Mouse (Mus musculus) lung, postnatal 14 days (tissue): Measurements from ENCODE around the gene Snai1.
A peak's percentile ranks its signal among the peaks of the same experiment; 100 is the strongest.

Experiments
- DNase-seq: peaks from one replicate; pipeline ENCODE4 v3.0.0; 2021

The Snai1 gene

DNA sequence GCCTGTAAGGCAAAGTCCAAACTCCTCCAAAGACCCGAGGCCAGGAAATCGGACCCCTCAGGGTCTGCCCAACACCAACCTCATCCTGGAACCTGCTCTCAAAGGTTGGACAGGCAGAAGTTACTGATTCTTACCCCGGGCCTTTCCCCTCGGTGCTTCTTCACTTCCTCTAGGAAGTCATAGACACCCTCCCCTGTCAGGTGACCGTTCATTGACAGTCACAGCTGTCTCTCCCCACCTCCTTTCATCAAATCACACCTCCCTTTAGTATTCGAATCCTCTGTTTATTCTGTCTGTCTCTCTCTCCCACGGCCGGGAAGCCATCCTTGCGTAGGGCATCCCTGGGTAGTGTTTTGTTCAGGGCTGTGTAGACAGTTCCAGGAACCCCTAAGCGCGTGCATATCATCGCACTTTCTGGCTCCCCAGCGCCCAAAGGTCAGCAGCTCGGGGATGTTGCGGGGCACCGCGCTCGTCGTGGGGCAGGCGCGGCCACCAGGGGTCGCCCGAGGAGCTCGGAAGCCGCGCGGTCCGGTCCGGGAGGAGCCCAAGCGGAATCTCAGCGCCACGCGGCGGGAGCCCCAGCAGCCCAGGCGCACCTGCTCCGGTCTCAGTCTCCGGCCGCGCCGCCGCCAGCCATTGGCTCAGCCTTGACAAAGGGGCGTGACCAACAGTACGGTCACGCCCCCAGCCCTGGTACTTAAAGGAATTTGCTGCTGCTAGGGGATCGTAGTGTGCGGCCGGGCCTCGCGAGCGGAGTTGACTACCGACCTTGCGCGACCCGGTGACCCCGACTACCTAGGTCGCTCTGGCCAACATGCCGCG, at the start of gene Snai1:
Gene Snai1 (plus strand): TSS at position 720 of the 822 bp plus-strand sequence.
- DNase-seq = peak; percentile 95

DNA sequence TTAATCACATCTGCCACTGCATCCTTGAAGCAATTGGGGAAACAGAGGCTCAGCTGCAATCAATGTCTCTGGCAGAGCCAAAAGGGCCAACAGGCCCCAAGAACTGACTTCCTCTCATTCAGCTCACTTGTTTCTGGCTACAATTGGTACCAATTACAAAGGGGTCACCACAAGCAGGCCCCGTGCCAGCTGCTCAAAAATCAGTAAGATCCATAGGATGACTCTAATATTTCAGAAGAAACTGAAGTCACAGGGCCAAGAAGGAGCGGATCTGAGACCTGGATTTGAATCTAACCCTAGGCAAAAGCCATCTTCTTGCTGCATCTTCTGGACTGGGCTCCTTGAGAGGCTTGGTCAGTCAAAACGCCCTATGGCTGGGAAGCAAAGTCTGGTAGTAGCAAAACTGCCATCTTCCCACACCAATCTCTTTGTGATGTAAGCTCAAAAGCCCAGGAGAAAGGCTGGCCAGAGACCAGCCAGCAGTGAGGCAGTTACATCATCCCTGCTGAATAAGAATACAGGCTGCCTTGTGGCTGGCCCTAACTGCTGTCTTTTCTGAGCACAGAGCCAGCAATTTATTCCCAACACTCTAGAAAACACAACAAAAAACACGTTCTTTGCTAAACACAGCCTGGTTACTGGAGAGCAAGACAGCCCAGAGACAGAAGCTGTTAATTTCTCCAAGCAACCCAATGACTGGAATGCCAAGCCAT, 47.0 kb upstream of the Snai1 start:
- DNase-seq = no peak

DNA sequence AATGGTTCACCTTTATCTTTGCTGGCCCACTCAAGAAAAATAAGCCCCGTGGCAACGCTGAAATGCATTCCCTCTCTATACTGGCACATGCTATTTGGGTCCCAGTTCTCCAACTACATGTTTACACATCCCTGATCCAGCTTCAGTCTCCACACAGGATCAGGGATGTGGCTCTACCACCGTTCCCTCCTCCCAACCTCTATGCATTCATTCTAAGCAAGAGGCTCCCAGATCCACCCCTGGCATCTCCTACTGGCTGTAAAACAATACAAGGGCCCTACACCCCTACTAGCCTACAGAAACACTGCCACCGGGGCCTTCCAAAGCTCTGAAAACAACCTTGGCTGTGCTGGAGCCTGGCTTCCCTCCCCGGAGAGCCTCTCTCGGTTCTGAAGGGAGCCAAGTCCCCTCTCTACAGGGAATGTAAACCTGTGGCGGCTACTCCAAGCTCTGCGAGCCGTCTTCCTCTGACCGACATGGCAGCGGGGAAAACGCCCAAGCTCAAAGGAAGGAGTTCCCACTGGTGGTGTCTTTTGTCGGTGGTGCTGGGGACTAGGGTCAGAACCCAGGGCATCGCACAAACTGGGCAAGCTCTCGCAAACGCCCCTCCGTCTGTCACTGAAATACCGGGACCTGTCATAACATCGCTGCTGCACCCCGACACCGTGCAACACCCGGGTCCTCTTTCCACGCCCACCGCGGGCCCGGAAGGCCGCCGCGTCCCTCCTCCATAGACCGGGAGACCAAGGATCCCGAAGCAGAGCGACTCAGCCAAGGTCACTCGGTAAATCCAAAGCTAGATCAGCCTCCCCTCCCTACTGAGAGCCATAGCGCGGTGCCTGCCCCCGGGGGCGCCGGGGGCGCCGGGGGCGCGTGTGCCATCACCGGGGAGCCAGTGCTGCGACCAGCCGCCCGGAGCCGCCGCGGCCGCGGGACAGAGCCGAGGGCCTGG, 46.0 kb upstream of the Snai1 start, which contains the start of gene Rnf114:
Gene Rnf114 (plus strand): TSS at position 889 of the 952 bp plus-strand sequence.
- peak; percentile 37 for DNase-seq

DNA sequence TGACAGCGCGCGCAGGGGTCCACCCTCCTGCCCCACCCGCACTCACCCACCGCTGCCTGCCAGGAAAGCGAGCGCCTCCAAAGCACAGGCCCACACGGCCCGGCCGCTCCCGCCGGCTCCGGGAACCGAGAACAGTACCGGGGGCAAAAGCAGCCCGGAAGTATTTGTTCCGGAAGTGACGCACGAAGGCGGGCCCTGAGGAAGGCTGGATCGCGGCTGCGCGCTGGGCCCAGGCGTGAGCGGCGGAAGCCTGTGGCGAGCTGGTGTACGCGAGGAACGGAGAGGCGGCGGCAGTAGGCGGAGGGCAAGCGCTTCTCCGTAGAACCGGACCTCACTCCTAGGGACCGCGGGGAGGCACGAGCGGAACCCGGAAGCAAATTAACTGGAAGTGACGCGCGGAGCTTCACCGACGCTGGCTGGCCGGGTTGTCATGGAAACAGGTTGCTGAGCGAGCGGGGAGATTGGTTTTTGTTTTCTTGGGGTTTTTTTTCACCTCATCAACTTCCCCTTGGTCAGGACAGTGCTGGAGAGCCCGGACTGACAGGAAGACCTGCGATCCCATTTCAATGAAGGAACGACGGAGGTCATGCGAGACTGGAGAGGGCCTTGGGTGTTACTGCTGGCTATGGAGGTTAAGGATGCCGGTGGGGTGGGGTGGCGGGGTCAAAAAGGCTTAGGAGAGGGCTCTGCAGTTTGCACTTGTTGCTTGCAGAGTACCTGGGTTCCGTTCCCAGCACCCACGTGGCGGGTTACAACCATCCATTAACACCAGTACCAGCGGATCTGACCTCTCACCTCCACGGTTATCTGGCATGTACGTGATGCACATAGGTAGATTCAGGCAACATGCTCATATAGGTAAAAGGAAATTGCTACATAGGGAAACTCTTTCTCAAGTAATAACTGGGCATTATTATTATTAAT, 45.0 kb upstream of the Snai1 start, which contains the start of gene Spata2:
Gene Spata2 (minus strand): TSS at position 175 of the 924 bp plus-strand sequence.
- DNase-seq = peak; percentile 96

DNA sequence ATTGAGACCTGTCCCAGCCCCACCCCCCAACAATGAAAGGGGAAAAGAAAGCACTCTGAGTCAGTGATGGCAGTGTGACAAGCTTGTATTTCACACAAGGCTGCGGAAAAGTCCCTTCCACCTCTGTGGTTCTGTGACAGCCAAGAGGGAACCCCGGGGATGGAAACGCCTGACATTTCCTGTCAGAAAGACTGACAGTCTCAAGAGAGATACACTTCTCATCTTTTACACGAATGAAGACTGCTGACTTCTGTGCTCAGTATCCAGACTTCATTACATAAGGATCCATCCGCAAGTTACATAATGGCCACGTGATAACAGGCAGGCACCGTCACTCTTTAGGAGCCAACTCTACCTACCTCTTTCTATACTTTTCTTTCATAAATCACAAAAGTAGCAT, 41.6 kb upstream of the Snai1 start:
- no peak for DNase-seq

DNA sequence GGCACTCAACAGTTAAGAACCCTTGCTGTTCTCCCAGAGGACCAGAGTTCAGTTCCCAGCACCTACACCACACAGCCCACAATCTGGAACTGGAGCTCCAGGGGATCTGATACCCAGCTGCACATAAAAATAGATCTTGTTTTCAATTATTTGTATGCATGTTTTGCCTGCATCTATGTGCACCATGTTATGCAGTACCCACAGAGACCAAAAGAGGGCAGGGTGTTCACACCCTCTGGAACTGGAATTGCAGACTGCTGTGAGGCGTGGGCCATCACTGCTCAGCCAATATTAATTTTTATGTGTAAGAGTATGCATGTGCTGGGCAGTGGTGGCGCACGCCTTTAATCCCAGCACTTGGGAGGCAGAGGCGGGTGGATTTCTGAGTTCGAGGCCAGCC, 40.7 kb upstream of the Snai1 start:
- DNase-seq = peak; percentile 75

DNA sequence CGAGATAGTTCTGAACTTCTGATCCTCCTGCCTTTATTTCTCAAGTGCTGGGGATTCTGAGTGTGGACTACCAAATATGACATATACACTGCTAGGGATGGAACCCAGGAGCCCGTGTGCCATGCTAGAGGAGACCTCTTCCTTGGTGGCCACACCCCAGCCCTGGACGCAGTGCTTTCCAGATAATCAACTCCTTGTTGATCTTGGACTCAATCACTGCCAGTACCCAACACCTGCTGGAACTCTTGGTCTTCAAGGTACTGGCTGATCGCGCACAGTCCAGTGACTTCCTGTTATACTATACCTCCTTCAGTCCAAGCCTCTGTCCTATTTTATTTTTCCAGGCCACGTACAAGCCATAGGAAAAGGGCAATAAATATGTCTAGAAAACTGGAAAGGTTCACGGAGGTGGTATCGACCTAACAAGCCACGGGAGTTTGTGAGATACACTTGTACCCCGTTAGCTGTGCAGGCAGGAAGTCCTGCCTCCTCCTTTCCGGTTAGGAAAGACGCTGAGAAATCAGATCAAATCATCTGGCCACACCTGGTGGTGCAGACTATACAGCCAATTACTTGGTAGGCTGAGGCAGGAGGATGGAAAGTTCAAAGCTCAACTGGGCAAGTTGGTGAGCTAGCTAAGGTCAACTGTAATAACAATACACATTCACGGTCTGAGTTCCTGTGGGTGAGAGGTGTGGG, 35.3 kb upstream of the Snai1 start:
- DNase-seq = no peak

DNA sequence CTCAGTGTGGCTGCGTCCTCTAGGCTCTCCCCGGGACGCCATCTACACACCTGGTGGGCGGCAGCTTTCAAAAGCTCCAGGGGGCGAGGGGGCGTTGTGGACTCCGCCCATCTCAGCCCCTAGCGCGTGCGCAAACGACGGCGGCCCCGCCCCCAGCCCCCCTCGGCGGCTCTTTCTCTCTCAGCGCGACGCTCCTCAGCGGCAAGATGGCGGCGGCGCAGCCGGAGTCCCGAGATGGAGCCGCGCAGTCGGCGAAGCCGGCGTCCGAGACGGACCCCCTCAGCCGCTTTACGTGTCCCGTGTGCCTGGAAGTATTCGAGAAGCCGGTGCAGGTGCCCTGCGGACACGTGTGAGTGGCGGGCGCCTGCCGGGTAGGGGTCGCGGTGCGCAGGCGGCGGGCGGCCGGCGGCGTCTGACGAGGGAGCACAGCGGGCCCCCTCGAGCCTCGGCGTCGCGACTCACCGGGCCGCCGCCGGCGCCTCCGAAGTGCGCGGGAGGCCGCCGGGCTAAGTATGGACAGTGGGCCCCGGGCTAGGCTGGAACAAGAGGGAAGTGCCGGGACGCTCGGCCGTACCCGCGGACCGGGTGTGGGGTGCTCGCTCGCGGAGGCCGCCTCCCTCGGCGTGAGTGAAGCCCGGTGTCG, 34.6 kb upstream of the Snai1 start:
- DNase-seq = peak; percentile 90

DNA sequence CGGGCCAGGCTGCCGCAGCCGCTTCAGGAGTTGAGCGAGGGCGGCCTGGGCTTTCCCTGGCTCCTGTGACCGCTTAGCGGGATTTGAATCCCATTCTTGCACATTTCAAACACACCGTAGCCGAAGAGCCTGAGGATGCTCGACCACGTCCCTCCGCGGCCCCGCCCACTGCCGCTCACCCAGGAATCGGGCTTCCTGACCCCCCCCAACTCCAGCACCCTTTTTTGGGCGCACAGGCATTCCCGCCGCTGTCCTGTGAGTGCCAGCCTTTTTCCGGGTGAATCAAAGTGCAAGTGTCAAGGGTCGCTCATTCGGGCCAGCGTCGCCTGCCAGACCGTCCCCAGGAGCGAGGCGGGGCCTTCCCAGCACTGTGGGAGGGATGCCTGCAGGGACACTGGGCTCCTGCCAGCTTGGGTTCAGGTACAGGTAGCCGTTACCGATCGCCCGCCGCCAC, 34.1 kb upstream of the Snai1 start:
- peak; percentile 64 for DNase-seq

DNA sequence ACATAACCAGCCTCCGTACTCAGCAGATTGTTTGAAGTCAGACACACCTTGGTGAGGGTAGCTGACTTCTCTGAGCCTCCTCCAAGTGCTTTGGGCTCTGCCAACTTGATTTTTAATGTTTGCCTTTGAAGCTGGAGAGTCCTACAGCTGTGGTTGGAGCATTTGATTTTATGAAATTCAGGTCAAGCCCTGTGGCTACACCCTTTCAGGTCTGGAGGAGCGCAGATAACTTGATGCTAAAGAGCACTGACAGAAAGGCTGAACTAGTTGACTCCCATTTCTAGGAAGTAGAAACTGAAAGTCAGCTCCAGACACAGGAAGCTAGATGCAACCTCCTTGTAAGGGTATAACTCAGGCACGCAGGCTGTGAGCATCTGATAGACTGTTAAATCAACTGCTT, 32.9 kb upstream of the Snai1 start:
- DNase-seq = peak; percentile 42

DNA sequence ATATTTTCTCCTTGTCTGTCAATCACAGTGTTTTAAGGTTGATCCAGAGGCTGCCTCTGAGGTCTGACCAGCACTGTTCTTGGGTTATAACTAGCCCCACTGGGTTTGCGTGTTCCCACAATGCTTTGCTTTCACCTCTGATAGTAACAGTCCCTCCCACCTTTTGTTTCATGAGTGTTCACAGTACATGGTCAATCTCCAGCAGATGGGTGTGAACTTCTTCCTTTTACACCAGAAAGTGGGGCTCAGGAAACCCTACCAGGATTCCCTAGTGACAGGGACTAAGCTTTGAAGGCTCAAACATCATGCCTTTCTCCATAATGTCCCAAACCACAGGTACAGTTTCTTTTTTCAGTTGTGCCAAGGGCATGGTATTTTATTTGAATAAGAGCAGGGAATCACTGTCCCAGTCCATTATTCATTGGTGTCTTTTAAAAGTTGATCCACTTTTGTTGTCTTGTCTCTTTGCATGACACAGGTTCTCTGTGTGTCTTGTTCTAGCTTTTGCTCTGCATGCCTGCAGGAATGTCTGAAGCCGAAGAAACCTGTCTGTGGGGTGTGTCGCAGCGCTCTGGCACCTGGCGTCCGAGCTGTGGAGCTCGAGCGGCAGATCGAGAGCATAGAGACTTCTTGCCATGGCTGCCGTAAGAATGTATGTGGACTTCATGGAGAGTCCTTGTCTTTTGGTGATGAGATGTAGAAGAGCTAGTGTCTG, 31.3 kb upstream of the Snai1 start:
- no peak for DNase-seq

DNA sequence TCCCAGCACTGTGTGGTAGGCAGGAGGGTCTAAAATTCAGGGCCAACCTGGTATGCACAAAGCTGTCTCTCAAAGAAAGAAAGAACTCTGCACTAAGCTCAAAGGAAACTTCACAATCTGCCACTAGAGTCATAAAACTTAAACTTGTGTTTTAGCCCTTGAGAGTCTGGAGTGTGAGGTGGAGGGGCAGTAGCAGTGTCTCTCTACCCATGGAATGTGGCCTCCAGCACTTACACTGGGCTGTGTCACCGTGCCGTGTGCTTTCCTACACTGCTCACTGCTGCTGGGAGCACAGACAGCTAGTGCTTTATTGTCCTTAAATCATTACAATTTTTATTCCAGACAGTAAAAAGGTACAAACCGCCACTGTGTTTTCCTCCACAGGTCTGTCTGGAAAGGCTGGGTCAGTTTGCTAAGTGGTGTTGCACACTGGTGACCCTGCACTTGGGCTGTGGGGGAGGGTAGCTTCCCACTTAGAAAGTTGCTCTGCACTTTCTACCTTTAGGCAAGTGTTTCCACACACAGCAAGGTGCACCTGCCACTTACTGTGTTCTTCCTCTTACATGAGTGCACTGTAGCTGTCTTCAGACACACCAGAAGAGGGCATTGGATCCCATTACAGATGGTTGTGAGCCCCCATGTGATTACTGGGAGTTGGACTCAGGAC, 30.1 kb upstream of the Snai1 start:
- no peak for DNase-seq

DNA sequence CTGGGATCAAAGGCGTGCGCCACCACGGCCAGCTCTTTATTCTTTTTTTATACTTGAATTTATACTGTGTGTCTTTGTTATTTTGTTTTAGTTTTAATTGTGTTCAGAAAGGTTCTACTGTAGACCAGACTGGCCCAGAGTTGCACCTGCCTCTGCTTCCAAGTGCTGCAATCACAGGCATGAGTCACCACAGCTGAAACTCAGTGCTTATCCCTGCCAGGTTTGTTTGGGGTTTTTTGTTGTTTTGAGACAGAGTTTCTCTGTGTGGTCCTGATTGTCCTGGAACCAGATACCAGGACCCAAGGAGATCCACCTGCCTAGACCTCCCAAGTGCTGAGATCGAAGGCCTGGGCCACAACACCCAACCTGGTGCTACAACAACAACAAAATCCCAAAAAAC, 29.4 kb upstream of the Snai1 start:
- DNase-seq = no peak

DNA sequence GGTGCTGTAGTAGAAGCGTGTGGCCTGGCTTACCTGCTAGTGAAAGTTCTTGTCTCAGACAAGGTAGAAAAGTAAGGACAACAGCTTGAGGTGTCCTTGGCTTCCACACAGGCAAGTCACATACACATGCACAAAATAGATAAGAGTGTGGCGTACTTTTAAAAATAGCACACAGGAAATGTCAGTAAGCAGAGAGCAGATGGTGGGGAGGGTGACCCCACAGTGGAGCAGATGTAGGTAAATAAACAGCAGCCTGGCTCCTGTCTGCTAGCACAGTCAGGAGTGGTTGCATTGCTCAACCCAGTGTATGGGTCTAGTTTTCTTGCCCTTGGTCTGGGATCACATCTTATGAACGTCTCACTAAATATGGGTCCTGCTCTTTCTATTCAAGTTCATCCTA, 27.5 kb upstream of the Snai1 start:
- DNase-seq = no peak

DNA sequence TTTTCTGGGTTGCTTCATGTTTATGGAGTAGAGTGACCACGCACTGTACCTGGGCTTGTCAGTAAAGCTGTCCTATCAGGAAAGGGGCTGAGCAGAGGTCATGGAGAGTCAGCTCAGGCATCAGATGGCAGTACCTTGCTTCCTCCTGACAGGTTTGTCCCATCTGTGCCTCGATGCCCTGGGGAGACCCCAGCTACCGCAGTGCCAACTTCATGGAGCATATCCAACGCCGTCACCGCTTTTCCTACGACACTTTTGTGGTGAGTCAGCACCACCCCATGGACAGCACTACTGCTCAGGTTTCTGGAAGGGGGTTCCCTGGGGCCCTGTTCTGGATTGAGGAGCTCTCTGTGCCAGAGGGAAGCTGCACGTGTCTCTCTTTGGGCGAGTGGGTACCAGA, 25.6 kb upstream of the Snai1 start:
- no peak for DNase-seq

DNA sequence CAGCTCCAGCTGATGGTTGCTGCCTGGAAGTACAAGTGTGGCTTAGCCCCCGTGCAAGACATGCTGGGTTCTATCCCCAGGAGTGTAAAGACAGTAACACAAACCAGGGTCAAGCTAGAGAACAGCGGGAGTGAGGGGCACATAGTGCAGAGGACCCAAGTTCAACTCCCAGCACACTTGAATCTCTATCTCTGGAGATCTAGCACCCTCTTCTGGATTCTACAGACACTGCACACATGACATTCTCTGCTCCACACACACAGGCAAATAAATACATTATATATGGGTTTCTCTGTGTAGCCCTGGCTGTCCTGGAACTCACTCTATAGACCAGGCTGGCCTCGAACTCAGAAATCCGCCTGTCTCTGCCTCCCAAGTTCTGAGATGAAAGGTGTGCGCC, 25.0 kb upstream of the Snai1 start:
- no peak for DNase-seq

DNA sequence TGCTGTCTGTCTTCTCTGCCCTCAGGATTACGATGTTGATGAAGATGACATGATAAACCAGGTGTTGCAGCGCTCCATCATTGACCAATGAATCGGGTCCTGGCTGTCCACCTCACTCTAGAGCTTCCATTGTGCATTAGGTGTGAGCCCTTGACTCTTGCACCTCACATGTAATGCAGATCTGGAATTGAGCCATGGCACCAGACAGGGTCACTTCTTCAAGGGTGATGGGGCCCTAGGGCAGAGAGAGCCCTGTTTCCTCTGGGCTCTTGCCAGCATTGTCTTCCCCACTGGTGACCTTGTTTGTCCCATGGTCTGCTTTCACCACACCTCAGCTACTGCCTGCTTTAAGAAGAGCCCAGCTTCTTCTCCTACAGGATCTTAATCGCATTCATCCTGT, 23.4 kb upstream of the Snai1 start:
- DNase-seq = no peak

DNA sequence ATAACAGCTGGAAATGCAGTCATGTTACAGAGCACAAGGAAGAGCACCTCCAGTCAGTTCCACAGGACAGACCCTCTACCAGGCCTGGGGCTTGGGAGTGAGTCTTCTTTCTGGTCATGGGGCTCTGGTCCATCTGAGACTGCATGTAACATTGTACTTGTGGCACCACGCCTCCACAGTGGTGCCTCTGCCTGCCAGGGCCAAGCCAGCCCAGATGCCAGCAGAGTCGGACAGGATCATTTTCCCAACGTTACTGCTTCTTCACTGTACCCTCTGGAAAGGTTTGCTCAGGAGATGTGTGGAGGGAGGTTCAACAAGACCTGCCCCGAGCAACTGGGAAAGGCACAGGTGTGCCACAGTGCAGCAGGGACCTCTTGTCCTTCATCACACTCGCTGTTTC, 22.3 kb upstream of the Snai1 start:
- DNase-seq = no peak

DNA sequence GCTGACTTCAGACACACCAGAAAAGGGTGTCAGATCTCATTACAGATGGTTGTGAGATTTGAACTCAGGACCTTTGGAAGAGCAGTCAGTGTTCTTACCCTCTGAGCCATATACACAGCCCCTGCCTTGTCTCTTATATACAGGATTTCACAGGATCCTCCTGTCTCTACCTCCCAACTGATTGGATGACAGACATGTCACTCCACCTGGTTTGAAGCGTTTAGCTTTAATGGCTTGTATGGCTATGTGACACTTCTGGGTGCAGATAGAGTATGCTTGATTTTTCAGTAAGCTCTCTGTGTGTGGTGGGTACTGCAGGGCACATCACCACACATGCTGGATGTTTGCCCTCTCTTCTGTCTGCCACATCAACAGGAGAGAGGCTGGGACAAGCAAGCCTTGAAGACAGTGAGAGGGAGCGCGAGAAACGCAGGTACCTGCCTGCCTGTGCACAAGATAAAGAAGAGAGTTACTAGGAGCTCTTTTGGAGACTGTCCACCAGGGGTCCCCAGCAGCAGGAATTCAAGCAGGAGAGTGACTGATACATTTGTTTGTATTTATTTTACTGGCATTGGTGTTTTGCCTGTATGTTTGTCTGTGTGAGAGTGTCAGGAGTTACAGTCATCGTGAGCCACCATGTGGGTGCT, 18.3 kb upstream of the Snai1 start:
- DNase-seq = no peak
